Mouse (Mus musculus) midbrain, embryonic 16.5 days (tissue): ENCODE measurements around the gene Necap2. TPM values are rescaled to one million over a fixed set of nuclear protein-coding genes. Genes with fewer than 3 reads are reported as not detected.

Source experiments
- ATAC-seq: fragments of 200-750 bp; cut with Nextera tagmentation; 2 replicates; pipeline ENCODE4 v1.8.0; 2017; ENCODE audit warnings: moderate TSS enrichment
- H3K27ac ChIP-seq: fragments of 300-500 bp; sonication (generic); 2 replicates; pipeline ENCODE4 v1.5.1; 2014; ENCODE audit warnings: mild to moderate bottlenecking, low read length, mixed read lengths
- H3K27me3 ChIP-seq: fragments of 300-500 bp; sonication (generic); 2 replicates; pipeline ENCODE4 v1.6.1; 2014; ENCODE audit warnings: low read depth, low read length, mixed read lengths; ENCODE audit not compliant: control insufficient read depth, insufficient read depth
- H3K36me3 ChIP-seq: fragments of 300-500 bp; sonication (generic); 2 replicates; pipeline ENCODE4 v1.6.1; 2014; ENCODE audit warnings: mild to moderate bottlenecking, low read length, moderate library complexity, mixed read lengths; ENCODE audit not compliant: control insufficient read depth, insufficient read depth
- H3K4me1 ChIP-seq: fragments of 300-500 bp; sonication (generic); 2 replicates; pipeline ENCODE4 v1.6.1; 2014; ENCODE audit warnings: mild to moderate bottlenecking, low read length, mixed read lengths; ENCODE audit not compliant: control insufficient read depth, insufficient read depth
- H3K4me2 ChIP-seq: fragments of 300-500 bp; sonication (generic); 2 replicates; pipeline ENCODE4 v1.6.1; 2014; ENCODE audit warnings: mild to moderate bottlenecking, low read length, mixed read lengths
- H3K4me3 ChIP-seq: fragments of 300-500 bp; sonication (generic); 2 replicates; pipeline ENCODE4 v1.5.1; 2014; ENCODE audit warnings: low read depth, mild to moderate bottlenecking, low read length, moderate library complexity, mixed read lengths
- H3K9ac ChIP-seq: fragments of 300-500 bp; sonication (generic); 2 replicates; pipeline ENCODE4 v1.6.1; 2014; ENCODE audit warnings: low read depth, low read length, mixed read lengths
- H3K9me3 ChIP-seq: fragments of 300-500 bp; sonication (generic); replicated peaks from 2 replicates; pipeline ENCODE4 v1.6.1; 2014; ENCODE audit warnings: mild to moderate bottlenecking, low read length, mixed read lengths; ENCODE audit not compliant: control insufficient read depth, poor library complexity, severe bottlenecking
- WGBS: fragments of 180-500 bp; shearing (Covaris S2); extraction: QIAGEN DNeasy Blood & Tissue Kit; methylation state at CpG from one replicate; pipeline ENCODE4 v1.1.7; 2014; 5-methylcytosine and 5-hydroxymethylcytosine counted together
- polyA plus RNA-seq: library from polyadenylated mRNA; unstranded; fragments of >200 nt; fragmentation: Nextera tagmentation; extraction: Ambion mirVana; gene quantifications from 2 replicates; pipeline ENCODE4 v1.2.1, GENCODE M21; 2015

Gene Necap2
- polyA plus RNA-seq, 1 experiment from 2014 or later = 55.9 TPM

GRCm38 (mm10) chr4:141108196-141108732 lies 30.1 kb upstream of the Necap2 start:
- H3K27ac ChIP-seq = no peak overlapping the region
- no peak for ATAC-seq
- H3K4me1 ChIP-seq = no peaks in the 10 kb centered on the region
- H3K9me3 ChIP-seq = 0 out of 2 replicates have a peak, but pooled peaks cover 2% of the 10 kb centered on the region
- no peak overlapping the region for H3K4me3 ChIP-seq
- WGBS = 53% methylated on average over 10 of the region's 10 CpGs
- H3K27me3 ChIP-seq = no peaks in the 10 kb centered on the region
- H3K9ac ChIP-seq = no peak overlapping the region
- H3K4me2 ChIP-seq = no peak overlapping the region
- H3K36me3 ChIP-seq = peaks cover 8% of the 10 kb centered on the region

GRCm38 (mm10) chr4:141106526-141107183 lies 28.5 kb upstream of the Necap2 start:
- no peaks in the 10 kb centered on the region for H3K36me3 ChIP-seq
- no peak overlapping the region for H3K9ac ChIP-seq
- no peaks in the 10 kb centered on the region for H3K4me1 ChIP-seq
- H3K4me2 ChIP-seq = no peak overlapping the region
- no peak overlapping the region for H3K27ac ChIP-seq
- H3K4me3 ChIP-seq = no peak overlapping the region
- ATAC-seq = no peak
- 0 out of 2 replicates have a peak, but pooled peaks cover 2% of the 10 kb centered on the region for H3K9me3 ChIP-seq
- H3K27me3 ChIP-seq = no peaks in the 10 kb centered on the region
- WGBS = 75% methylated on average over 16 of the region's 16 CpGs

- no peak for ATAC-seq
- no peaks in the 10 kb centered on the region for H3K36me3 ChIP-seq
- H3K4me3 ChIP-seq = no peak overlapping the region
- no peaks in the 10 kb centered on the region for H3K4me1 ChIP-seq
- H3K9ac ChIP-seq = no peak overlapping the region
- H3K9me3 ChIP-seq = no peaks in the 10 kb centered on the region
- H3K27ac ChIP-seq = no peak overlapping the region
- WGBS = 74% methylated on average over 6 of the region's 6 CpGs
- H3K4me2 ChIP-seq = no peak overlapping the region
- H3K27me3 ChIP-seq = no peaks in the 10 kb centered on the region
These were observed 23.7 kb upstream of the Necap2 start for GRCm38 (mm10) chr4:141101855-141102254.

- H3K4me3 ChIP-seq = no peak overlapping the region
- H3K27ac ChIP-seq = no peak overlapping the region
- no peaks in the 10 kb centered on the region for H3K36me3 ChIP-seq
- no peak overlapping the region for H3K4me2 ChIP-seq
- no peak for ATAC-seq
- WGBS = 92% methylated on average over 9 of the region's 9 CpGs
- H3K27me3 ChIP-seq = no peaks in the 10 kb centered on the region
- no peaks in the 10 kb centered on the region for H3K4me1 ChIP-seq
- H3K9ac ChIP-seq = no peak overlapping the region
- no peaks in the 10 kb centered on the region for H3K9me3 ChIP-seq
These were observed 23.1 kb upstream of the Necap2 start for GRCm38 (mm10) chr4:141101291-141101690.

- H3K36me3 ChIP-seq = no peaks in the 10 kb centered on the region
- WGBS = 81% methylated on average over 5 of the region's 5 CpGs
- no peak for ATAC-seq
- H3K9ac ChIP-seq = no peak overlapping the region
- H3K4me3 ChIP-seq = no peak overlapping the region
- no peaks in the 10 kb centered on the region for H3K4me1 ChIP-seq
- H3K9me3 ChIP-seq = no peaks in the 10 kb centered on the region
- no peaks in the 10 kb centered on the region for H3K27me3 ChIP-seq
- no peak overlapping the region for H3K4me2 ChIP-seq
- H3K27ac ChIP-seq = no peak overlapping the region
These were observed 21.8 kb upstream of the Necap2 start for GRCm38 (mm10) chr4:141099956-141100355.

GRCm38 (mm10) chr4:141098935-141099334 lies 20.8 kb upstream of the Necap2 start:
- H3K4me1 ChIP-seq = no peaks in the 10 kb centered on the region
- no peaks in the 10 kb centered on the region for H3K27me3 ChIP-seq
- H3K4me3 ChIP-seq = no peak overlapping the region
- no peak for ATAC-seq
- 83% methylated on average over 4 of the region's 4 CpGs for WGBS
- H3K9ac ChIP-seq = no peak overlapping the region
- no peaks in the 10 kb centered on the region for H3K36me3 ChIP-seq
- no peak overlapping the region for H3K27ac ChIP-seq
- no peak overlapping the region for H3K4me2 ChIP-seq
- no peaks in the 10 kb centered on the region for H3K9me3 ChIP-seq

GRCm38 (mm10) chr4:141096710-141097109 lies 18.6 kb upstream of the Necap2 start:
- Histone ChIP-seq H3K4me1 (no peaks in the 10 kb centered on the region), H3K4me2 (no peak overlapping the region), H3K27ac (no peak overlapping the region), H3K36me3 (no peaks in the 10 kb centered on the region), H3K27me3 (no peaks in the 10 kb centered on the region), H3K9me3 (no peaks in the 10 kb centered on the region), H3K9ac (no peak overlapping the region), H3K4me3 (no peak overlapping the region)
- ATAC-seq = no peak
- 18% methylated on average over 9 of the region's 9 CpGs for WGBS

GRCm38 (mm10) chr4:141095016-141095415 lies 16.9 kb upstream of the Necap2 start:
- Histone ChIP-seq H3K4me2 (no peak overlapping the region), H3K4me1 (no peaks in the 10 kb centered on the region), H3K27me3 (no peaks in the 10 kb centered on the region), H3K27ac (no peak overlapping the region), H3K36me3 (no peaks in the 10 kb centered on the region), H3K4me3 (no peak overlapping the region), H3K9ac (no peak overlapping the region), H3K9me3 (no peaks in the 10 kb centered on the region)
- no peak for ATAC-seq
- 80% methylated on average over 10 of the region's 10 CpGs for WGBS

GRCm38 (mm10) chr4:141088714-141089113 lies 10.6 kb upstream of the Necap2 start:
- Histone ChIP-seq H3K9me3 (no peaks in the 10 kb centered on the region), H3K27me3 (no peaks in the 10 kb centered on the region), H3K9ac (no peak overlapping the region), H3K4me2 (no peak overlapping the region), H3K4me3 (no peak overlapping the region), H3K27ac (no peak overlapping the region), H3K4me1 (no peaks in the 10 kb centered on the region), H3K36me3 (no peaks in the 10 kb centered on the region)
- 74% methylated on average over 9 of the region's 9 CpGs for WGBS
- no peak for ATAC-seq
